Mouse (Mus musculus) limb, embryonic 15.5 days (tissue): ENCODE data around the gene Ankrd44. TPM values are rescaled to one million over a fixed set of nuclear protein-coding genes. Genes with fewer than 3 reads are reported as not detected.

ENCODE experiments used
- ATAC-seq: fragments of 200-750 bp; cut with Nextera tagmentation; 2 replicates; pipeline ENCODE4 v1.8.0; 2017; ENCODE audit warnings: low read depth, moderate TSS enrichment; ENCODE audit not compliant: insufficient number of reproducible peaks, low FRiP score, low TSS enrichment
- H3K27ac ChIP-seq: fragments of 300-500 bp; sonication (generic); 2 replicates; pipeline ENCODE4 v1.5.1; 2015; ENCODE audit warnings: moderate library complexity, mild to moderate bottlenecking, inconsistent platforms
- H3K27me3 ChIP-seq: fragments of 300-500 bp; sonication (generic); 2 replicates; pipeline ENCODE4 v1.6.1; 2015; ENCODE audit warnings: inconsistent platforms
- H3K36me3 ChIP-seq: fragments of 300-500 bp; sonication (generic); 2 replicates; pipeline ENCODE4 v1.6.1; 2015; ENCODE audit warnings: inconsistent platforms
- H3K4me1 ChIP-seq: fragments of 300-500 bp; sonication (generic); 2 replicates; pipeline ENCODE4 v1.6.1; 2015; ENCODE audit warnings: inconsistent platforms
- H3K4me2 ChIP-seq: fragments of 300-500 bp; sonication (generic); 2 replicates; pipeline ENCODE4 v1.6.1; 2015; ENCODE audit warnings: mild to moderate bottlenecking, inconsistent platforms
- H3K4me3 ChIP-seq: fragments of 300-500 bp; sonication (generic); 2 replicates; pipeline ENCODE4 v1.5.1; 2015; ENCODE audit warnings: mild to moderate bottlenecking, inconsistent platforms
- H3K9ac ChIP-seq: fragments of 300-500 bp; sonication (generic); 2 replicates; pipeline ENCODE4 v1.6.1; 2015; ENCODE audit warnings: inconsistent platforms
- H3K9me3 ChIP-seq: fragments of 300-500 bp; sonication (generic); 2 replicates; pipeline ENCODE4 v1.6.1; 2016; ENCODE audit warnings: inconsistent platforms
- WGBS: fragments of 180-500 bp; shearing (Covaris S2); methylation state at CpG from one replicate; pipeline ENCODE4 v1.1.7; 2015; 5-methylcytosine and 5-hydroxymethylcytosine counted together
- polyA plus RNA-seq: library from polyadenylated mRNA; unstranded; fragments of >200 nt; fragmentation: Nextera tagmentation; extraction: Ambion mirVana; gene quantifications from 2 replicates; pipeline ENCODE4 v1.2.1, GENCODE M21; 2015

Gene Ankrd44
- polyA plus RNA-seq, 1 experiment from 2014 or later: 19.1 TPM

DNA sequence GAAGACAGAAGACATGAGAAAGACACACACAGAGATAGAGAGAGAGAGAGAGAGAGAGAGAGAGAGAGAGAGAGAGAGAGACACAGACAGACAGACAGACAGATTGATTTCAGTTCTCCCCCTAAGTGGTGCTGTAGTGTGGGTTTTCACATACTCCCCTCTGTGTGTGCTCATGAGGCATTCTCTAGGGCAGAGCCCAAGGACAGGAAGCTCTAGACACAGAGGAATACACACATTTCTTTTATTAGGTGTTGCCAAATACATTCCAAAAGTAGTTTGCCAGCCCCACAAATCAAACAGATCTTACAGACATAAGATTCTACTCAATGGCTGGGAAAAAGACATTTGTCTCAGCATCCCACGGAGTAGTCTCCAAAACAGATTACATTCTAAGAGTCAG, 126.8 kb downstream of the Ankrd44 start:
- Histone ChIP-seq H3K4me3 (no peak overlapping the region), H3K9me3 (no peaks in the 10 kb centered on the region), H3K4me2 (no peak overlapping the region), H3K36me3 (no peaks in the 10 kb centered on the region), H3K27ac (no peak overlapping the region), H3K27me3 (no peaks in the 10 kb centered on the region), H3K4me1 (peaks cover 3% of the 10 kb centered on the region; the same call in 1 of the 2 replicates), H3K9ac (no peak overlapping the region)
- ATAC-seq: no peak
- WGBS: 28% methylated on average over 1 of the region's 1 CpGs

DNA sequence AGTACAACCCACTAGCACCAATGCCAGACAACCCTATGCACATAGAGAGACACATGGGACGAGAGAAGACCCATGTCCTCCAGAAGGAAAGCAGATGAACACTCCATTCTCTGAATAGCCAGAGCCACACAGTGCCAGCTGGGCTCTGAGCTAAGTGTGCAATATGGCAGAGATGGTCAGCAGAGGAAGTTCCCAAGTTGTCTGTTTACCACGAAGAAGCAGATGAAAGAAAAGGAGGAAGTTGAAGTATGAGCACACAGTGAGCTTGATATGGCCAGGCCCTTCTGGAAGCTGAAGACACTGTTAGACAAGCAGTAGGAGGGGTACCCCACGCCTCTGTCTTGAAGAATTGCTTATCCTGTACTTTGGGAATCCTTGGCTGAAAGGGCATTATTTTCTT, 127.8 kb downstream of the Ankrd44 start:
- H3K27ac ChIP-seq: no peak overlapping the region
- H3K4me3 ChIP-seq: no peak overlapping the region
- no peak for ATAC-seq
- no peak overlapping the region for H3K9ac ChIP-seq
- H3K9me3 ChIP-seq: no peaks in the 10 kb centered on the region
- 79% methylated on average over 3 of the region's 3 CpGs for WGBS
- no peaks in the 10 kb centered on the region for H3K36me3 ChIP-seq
- no peaks in the 10 kb centered on the region for H3K27me3 ChIP-seq
- no peak overlapping the region for H3K4me2 ChIP-seq
- H3K4me1 ChIP-seq: peaks cover 3% of the 10 kb centered on the region; the same call in 1 of the 2 replicates

DNA sequence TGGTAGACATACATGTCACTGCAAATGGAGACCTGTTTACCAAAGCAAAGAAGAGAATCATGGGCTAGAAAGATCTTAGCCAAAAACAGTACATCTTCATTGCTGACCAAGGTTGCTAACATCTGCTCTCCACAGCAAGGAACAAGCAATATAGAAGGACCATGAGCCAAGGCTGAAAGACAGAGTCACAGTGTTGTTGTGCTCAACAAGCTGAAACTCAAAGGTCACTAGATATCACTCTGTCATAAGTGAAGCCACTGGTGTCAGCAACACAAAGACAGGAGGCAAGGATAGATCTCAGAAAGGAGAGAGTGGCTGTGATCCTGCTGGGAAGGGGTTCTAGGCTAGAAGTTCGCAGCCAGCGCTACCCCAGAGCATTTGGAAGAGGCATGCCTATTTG, 131.5 kb downstream of the Ankrd44 start:
- no peak for ATAC-seq
- H3K27ac ChIP-seq: no peak overlapping the region
- H3K9me3 ChIP-seq: no peaks in the 10 kb centered on the region
- H3K4me2 ChIP-seq: no peak overlapping the region
- peaks cover 3% of the 10 kb centered on the region; the same call in 1 of the 2 replicates for H3K4me1 ChIP-seq
- no peaks in the 10 kb centered on the region for H3K27me3 ChIP-seq
- WGBS: 81% methylated on average over 2 of the region's 2 CpGs
- no peak overlapping the region for H3K4me3 ChIP-seq
- H3K36me3 ChIP-seq: no peaks in the 10 kb centered on the region
- no peak overlapping the region for H3K9ac ChIP-seq

DNA sequence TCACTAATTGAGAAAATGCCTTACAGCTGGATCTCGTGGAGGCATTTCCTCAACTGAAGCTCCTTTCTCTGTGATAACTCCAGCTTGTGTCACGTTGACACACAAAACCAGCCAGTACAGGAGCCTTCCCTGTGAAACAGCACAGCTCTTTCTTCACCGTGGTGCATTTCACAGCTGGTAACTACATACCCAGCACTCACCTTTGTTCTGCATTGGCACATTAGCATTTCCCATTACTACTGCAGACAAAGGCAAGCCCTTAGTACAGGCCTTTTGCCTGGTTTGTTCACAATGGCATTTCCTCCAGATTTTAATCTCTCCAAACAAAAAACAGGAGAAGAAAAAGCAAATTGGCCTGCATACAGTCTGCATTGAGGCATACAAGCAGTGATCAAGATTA, 134.8 kb downstream of the Ankrd44 start:
- H3K4me1 ChIP-seq: peaks cover 7% of the 10 kb centered on the region
- no peak overlapping the region for H3K27ac ChIP-seq
- 55% methylated on average over 3 of the region's 3 CpGs for WGBS
- H3K9me3 ChIP-seq: no peaks in the 10 kb centered on the region
- H3K36me3 ChIP-seq: no peaks in the 10 kb centered on the region
- H3K4me2 ChIP-seq: no peak overlapping the region
- H3K9ac ChIP-seq: no peak overlapping the region
- no peak for ATAC-seq
- no peak overlapping the region for H3K4me3 ChIP-seq
- H3K27me3 ChIP-seq: no peaks in the 10 kb centered on the region

DNA sequence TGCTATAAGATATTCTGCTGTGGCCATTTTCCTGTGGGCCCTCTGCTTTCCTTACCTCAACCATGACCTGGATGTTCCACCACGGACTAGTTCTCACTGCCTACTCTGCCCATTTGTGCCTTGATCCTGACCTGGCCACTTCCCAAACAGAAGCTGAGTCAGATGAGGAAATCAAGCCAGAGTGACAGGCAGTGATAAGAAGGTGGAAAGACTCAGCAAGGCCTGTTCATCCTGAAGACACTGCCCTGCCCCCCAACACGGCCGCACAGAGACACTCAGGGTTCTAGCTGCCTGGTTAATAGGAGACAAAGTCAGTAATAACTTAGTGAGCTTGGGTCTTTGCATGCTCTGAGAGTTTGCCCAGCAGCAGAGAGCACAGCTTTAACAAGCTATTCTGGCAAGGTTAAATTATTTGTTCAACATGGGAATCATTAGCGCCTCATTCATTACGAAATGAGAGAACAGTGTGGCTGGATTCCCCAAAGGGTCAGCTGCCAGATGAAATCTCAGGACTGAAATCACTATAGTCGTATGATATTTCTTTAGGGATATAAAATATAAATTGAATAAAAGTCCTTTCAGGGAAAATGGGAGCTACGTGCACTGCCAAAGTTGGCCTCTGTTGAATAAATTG, 136.7 kb downstream of the Ankrd44 start:
- Histone ChIP-seq H3K9ac (no peak overlapping the region), H3K4me3 (no peak overlapping the region), H3K27ac (no peak overlapping the region), H3K4me1 (peaks cover 7% of the 10 kb centered on the region), H3K4me2 (no peak overlapping the region), H3K27me3 (no peaks in the 10 kb centered on the region), H3K9me3 (no peaks in the 10 kb centered on the region), H3K36me3 (no peaks in the 10 kb centered on the region)
- 45% methylated on average over 7 of the region's 7 CpGs for WGBS
- ATAC-seq: no peak

DNA sequence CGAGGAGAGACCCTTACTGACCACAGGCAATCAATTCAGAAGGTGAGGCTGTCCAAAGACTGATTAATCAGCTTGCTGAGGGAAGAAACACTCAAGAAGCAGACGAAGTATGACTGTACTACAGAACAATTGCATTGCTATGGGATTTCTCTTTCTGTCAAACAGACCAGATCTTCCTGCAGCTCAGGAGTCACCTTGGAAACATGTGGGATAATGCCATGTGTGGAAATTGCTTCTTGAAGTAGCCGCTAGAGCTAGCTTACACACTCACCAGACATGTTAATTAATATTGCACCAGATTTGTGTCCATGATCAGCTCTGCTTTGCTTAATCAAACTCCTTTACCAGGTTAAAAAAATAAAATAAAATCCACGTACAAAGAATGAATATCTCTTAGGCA, 137.8 kb downstream of the Ankrd44 start:
- no peak for ATAC-seq
- Histone ChIP-seq H3K4me3 (no peak overlapping the region), H3K27me3 (no peaks in the 10 kb centered on the region), H3K9me3 (no peaks in the 10 kb centered on the region), H3K4me2 (no peak overlapping the region), H3K9ac (no peak overlapping the region), H3K4me1 (peaks cover 7% of the 10 kb centered on the region), H3K36me3 (no peaks in the 10 kb centered on the region), H3K27ac (no peak overlapping the region)
- 71% methylated on average over 4 of the region's 4 CpGs for WGBS

DNA sequence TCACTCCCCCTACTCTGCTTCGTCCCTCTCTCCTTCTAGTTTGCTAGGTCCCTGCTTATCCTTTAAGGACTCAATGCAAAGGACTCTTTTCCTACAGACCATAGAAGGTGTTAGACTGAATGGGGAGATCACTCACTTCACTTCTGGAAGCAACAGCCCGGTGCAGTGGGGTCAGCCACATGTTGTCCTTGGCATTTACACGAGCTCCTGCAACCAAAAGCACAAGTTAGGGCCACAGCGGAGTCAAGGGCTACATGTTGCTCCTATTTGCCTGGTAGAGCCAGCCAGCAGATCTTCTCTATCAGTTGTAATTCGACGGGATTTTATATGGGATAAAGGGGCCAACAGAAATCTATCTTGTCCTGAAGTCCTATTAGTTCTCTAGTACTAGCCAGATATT, 148.0 kb downstream of the Ankrd44 start:
- no peaks in the 10 kb centered on the region for H3K27me3 ChIP-seq
- no peaks in the 10 kb centered on the region for H3K9me3 ChIP-seq
- WGBS: 86% methylated on average over 6 of the region's 6 CpGs
- no peak for ATAC-seq
- no peak overlapping the region for H3K4me3 ChIP-seq
- H3K4me2 ChIP-seq: no peak overlapping the region
- no peak overlapping the region for H3K27ac ChIP-seq
- H3K4me1 ChIP-seq: no peaks in the 10 kb centered on the region
- no peak overlapping the region for H3K9ac ChIP-seq
- H3K36me3 ChIP-seq: no peaks in the 10 kb centered on the region

DNA sequence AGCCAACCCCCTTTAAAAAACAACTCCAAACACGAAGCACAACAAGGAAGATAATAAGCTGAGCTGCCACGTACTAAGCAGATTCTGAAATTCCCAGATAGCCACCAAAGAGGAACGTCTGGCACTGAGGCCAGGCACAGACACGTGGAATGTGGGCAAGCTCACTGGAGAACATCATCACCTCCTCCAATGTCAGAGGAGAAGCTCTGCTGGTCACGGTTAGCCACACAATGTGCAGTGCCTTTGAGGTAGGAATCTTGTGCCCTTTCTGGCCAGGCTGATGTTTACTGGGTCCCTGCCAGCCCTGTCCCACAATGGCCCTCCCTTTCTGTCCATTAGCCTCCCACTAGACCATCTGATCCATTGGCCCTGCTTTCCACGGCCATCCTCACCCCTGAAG, 149.1 kb downstream of the Ankrd44 start:
- H3K4me2 ChIP-seq: no peak overlapping the region
- no peak overlapping the region for H3K27ac ChIP-seq
- no peaks in the 10 kb centered on the region for H3K36me3 ChIP-seq
- H3K4me3 ChIP-seq: no peak overlapping the region
- WGBS: 67% methylated on average over 6 of the region's 6 CpGs
- no peaks in the 10 kb centered on the region for H3K4me1 ChIP-seq
- no peak overlapping the region for H3K9ac ChIP-seq
- H3K9me3 ChIP-seq: no peaks in the 10 kb centered on the region
- ATAC-seq: no peak
- no peaks in the 10 kb centered on the region for H3K27me3 ChIP-seq

DNA sequence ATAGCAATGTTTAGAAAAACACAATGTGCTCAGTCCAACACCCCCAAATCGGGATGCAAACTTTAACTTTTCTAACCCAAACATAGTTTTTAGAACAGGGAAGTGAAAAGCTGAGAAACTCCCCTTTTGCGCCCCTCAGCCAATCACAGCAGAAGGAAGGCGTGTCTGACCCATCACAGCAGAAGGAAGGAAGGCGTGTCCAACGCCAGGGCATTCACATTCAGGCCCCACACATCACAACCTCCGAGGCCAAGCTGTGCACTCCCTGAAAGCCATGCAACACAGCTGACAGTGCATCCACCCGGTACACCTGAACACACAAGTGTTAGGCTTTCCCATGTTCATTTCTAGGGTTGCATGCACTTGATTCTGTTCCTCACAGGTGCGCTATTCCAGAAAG, 150.1 kb downstream of the Ankrd44 start:
- 62% methylated on average over 8 of the region's 8 CpGs for WGBS
- Histone ChIP-seq H3K4me2 (no peak overlapping the region), H3K27me3 (no peaks in the 10 kb centered on the region), H3K9me3 (no peaks in the 10 kb centered on the region), H3K4me1 (no peaks in the 10 kb centered on the region), H3K27ac (no peak overlapping the region), H3K4me3 (no peak overlapping the region), H3K36me3 (no peaks in the 10 kb centered on the region), H3K9ac (no peak overlapping the region)
- no peak for ATAC-seq

DNA sequence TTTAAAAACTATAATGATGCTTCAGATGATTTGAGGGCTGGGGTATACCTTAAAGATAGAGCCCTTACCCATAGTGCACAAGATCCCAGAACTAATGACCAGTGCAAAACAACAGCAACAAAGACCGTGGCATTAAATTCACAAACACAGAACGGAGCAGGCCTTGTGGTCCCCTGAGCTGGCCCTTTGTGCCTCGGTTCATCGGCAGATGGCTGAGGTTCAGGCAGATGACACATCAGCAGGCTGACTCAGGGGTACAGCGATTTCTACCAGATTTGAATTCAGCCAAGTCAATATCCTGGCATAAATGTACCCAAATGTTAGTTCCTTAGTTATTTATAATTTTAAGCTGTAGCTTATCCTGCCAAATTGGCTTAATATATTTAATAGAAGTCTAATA, 153.3 kb downstream of the Ankrd44 start:
- H3K36me3 ChIP-seq: no peaks in the 10 kb centered on the region
- H3K27ac ChIP-seq: no peak overlapping the region
- ATAC-seq: no peak
- no peak overlapping the region for H3K4me2 ChIP-seq
- no peak overlapping the region for H3K9ac ChIP-seq
- 90% methylated on average over 5 of the region's 5 CpGs for WGBS
- no peaks in the 10 kb centered on the region for H3K9me3 ChIP-seq
- H3K4me1 ChIP-seq: no peaks in the 10 kb centered on the region
- no peaks in the 10 kb centered on the region for H3K27me3 ChIP-seq
- H3K4me3 ChIP-seq: no peak overlapping the region

DNA sequence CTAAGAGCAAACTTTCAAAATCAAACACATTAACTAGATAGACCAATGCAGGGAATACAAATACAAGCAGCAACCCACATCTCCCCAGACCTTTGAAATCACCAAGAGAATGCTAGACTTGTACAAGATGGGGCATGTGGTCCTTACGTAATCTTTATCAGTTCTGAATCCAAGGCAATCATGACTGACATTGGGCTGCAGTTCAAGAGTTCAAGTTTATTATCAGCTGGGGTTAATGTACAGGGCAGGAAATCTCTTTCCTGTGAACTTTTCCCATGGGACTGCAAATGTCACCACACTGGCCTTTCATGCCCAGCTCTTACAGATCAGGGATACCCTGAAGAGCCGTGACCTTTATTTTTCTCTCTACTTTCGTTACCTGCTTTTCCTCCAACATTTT, 154.7 kb downstream of the Ankrd44 start:
- Histone ChIP-seq H3K27me3 (no peaks in the 10 kb centered on the region), H3K4me3 (no peak overlapping the region), H3K36me3 (no peaks in the 10 kb centered on the region), H3K4me2 (no peak overlapping the region), H3K27ac (no peak overlapping the region), H3K4me1 (no peaks in the 10 kb centered on the region), H3K9me3 (no peaks in the 10 kb centered on the region), H3K9ac (no peak overlapping the region)
- WGBS: 88% methylated on average over 3 of the region's 3 CpGs
- no peak for ATAC-seq

DNA sequence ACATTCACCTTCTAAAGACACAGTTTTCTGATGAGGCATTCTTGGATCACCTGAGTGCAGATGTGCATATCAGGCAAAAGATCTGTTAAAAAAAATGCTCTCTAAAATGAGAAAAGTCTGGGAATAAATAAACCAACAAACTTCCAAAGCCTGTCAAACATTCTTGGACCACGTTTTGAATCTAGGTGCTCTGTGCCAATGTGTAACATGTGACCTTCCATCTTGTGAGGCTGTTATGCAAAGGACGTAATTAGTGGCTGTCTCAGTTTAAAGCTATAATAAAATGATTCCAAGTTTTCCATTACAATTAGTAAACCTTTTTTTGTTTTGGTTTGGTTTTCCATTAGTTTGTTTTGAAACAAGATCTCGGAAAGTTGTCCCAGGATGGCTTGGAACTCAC, 159.0 kb downstream of the Ankrd44 start:
- no peak overlapping the region for H3K27ac ChIP-seq
- H3K9me3 ChIP-seq: no peaks in the 10 kb centered on the region
- H3K36me3 ChIP-seq: peaks cover 8% of the 10 kb centered on the region
- no peak overlapping the region for H3K9ac ChIP-seq
- no peak overlapping the region for H3K4me2 ChIP-seq
- H3K4me3 ChIP-seq: no peak overlapping the region
- no peaks in the 10 kb centered on the region for H3K4me1 ChIP-seq
- 75% methylated on average over 3 of the region's 3 CpGs for WGBS
- no peak for ATAC-seq
- no peaks in the 10 kb centered on the region for H3K27me3 ChIP-seq

DNA sequence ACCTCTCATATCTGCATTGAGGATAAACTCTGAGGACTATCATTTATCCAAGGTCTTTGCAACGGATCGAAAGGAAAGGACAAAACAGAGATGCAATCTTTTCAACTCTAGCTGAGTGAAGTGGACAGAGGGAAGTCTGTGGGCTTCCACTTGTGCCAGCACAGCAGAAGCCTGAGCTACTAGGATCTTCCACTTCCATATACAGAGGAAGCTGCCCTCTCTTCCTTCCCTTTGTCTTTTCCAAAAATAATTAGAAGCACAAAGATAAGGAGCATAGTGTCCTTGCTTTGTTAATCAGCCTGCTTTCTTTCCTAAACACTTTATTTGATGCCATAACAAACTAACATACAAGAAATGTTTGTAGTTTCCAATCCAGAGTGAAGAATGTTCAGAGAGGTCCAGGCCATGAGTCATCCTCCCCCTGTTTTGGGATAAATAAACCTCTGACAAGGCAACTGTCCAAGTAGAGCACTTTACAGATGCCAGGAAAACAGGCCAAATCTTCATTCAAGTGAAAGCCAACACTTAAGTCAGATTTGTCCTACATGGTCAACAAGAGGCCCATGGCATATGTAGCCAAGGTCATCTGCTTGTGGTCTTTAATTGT, 160.5 kb downstream of the Ankrd44 start:
- Histone ChIP-seq H3K4me1 (no peaks in the 10 kb centered on the region), H3K4me2 (no peak overlapping the region), H3K27me3 (no peaks in the 10 kb centered on the region), H3K9me3 (no peaks in the 10 kb centered on the region), H3K9ac (no peak overlapping the region), H3K36me3 (peaks cover 15% of the 10 kb centered on the region), H3K4me3 (no peak overlapping the region), H3K27ac (no peak overlapping the region)
- no peak for ATAC-seq
- WGBS: 94% methylated on average over 2 of the region's 2 CpGs
